Mouse (Mus musculus) liver, embryonic 14.5 days (tissue): ENCODE results near the gene Mkks.

Source experiments
- CTCF ChIP-seq: IDR thresholded peaks from 2 replicates; pipeline ENCODE4 v1.5.1; 2016; ENCODE audit warnings: antibody characterized with exemption, low read depth, control low read depth
- EP300 ChIP-seq: IDR thresholded peaks from 2 replicates; pipeline ENCODE4 v1.6.1; 2016; ENCODE audit warnings: antibody characterized with exemption, low read depth

DNA sequence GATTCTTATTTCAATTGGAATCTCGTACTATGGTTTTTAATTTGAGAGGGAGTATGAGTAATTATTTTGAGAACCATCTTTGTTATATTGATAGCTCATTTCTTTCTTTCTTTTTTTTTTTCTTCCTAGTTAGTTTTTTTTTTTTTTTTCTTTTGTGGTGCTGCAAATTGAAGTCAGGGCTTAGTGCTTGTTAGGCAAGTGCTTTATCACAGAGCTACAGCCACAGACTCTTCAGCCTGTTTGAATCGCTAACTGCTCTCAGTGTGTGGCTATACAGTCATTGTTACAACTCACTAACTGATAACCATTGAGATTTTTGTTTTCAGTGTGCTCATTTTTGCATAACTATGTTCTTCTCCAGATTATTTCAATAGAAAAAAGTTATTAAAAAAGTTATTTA lies 3.3 kb upstream of the Mkks start:
- TF ChIP-seq CTCF (no peak), EP300 (peak; percentile 22)
